Mouse (Mus musculus) kidney, embryonic 14.5 days (tissue): ENCODE data around the gene Prtn3. TPM values are rescaled to one million over a fixed set of nuclear protein-coding genes. Genes with fewer than 3 reads are reported as not detected.

ENCODE experiments used
- ATAC-seq: fragments of 200-750 bp; cut with Nextera tagmentation; 2 replicates; pipeline ENCODE4 v1.8.0; 2017; ENCODE audit warnings: moderate number of reproducible peaks, mild to moderate bottlenecking, moderate TSS enrichment, moderate library complexity; ENCODE audit not compliant: low FRiP score, low TSS enrichment
- H3K27ac ChIP-seq: fragments of 300-500 bp; sonication (generic); 2 replicates; pipeline ENCODE4 v1.5.1; 2014; ENCODE audit warnings: low read depth, mild to moderate bottlenecking, low read length, moderate library complexity, mixed read lengths
- H3K27me3 ChIP-seq: fragments of 300-500 bp; sonication (generic); 2 replicates; pipeline ENCODE4 v1.6.1; 2014; ENCODE audit warnings: mild to moderate bottlenecking, low read length; ENCODE audit not compliant: control insufficient read depth, insufficient read depth
- H3K36me3 ChIP-seq: fragments of 300-500 bp; sonication (generic); 2 replicates; pipeline ENCODE4 v1.6.1; 2014; ENCODE audit warnings: low read length, mixed read lengths; ENCODE audit not compliant: control insufficient read depth, insufficient read depth
- H3K4me1 ChIP-seq: fragments of 300-500 bp; sonication (generic); 2 replicates; pipeline ENCODE4 v1.6.1; 2014; ENCODE audit warnings: low read length, mixed read lengths; ENCODE audit not compliant: control insufficient read depth, insufficient read depth
- H3K4me2 ChIP-seq: fragments of 300-500 bp; sonication (generic); replicated peaks from 2 replicates; pipeline ENCODE4 v1.6.1; 2014; ENCODE audit warnings: low read depth, mild to moderate bottlenecking, low read length
- H3K4me3 ChIP-seq: fragments of 300-500 bp; sonication (generic); 2 replicates; pipeline ENCODE4 v1.5.1; 2014; ENCODE audit warnings: mild to moderate bottlenecking, low read length
- H3K9ac ChIP-seq: fragments of 300-500 bp; sonication (generic); 2 replicates; pipeline ENCODE4 v1.6.1; 2014; ENCODE audit warnings: low read depth, mild to moderate bottlenecking, low read length, moderate library complexity
- H3K9me3 ChIP-seq: fragments of 300-500 bp; sonication (generic); 2 replicates; pipeline ENCODE4 v1.6.1; 2016; ENCODE audit warnings: low read length; ENCODE audit not compliant: control insufficient read depth
- WGBS: fragments of 180-500 bp; shearing (Covaris S2); extraction: QIAGEN DNeasy Blood & Tissue Kit; methylation state at CpG from one replicate; pipeline ENCODE4 v1.1.7; 2014; 5-methylcytosine and 5-hydroxymethylcytosine counted together
- polyA plus RNA-seq: library from polyadenylated mRNA; unstranded; fragments of >200 nt; fragmentation: Nextera tagmentation; extraction: Ambion mirVana; gene quantifications from 2 replicates; pipeline ENCODE4 v1.2.1, GENCODE M21; 2014

Prtn3 gene
- polyA plus RNA-seq, 1 experiment from 2014 or later, result 9.6 TPM

GRCm38 (mm10) chr10:79916808-79917531 is 42.7 kb downstream of the Prtn3 start, which contains the start of gene Kiss1r:
Gene Kiss1r (plus strand): TSS chr10:79916971.
- H3K9ac ChIP-seq, result peak within 1 kb of the TSS; percentile 85
- peaks cover 45% of the 10 kb centered on the region for H3K27me3 ChIP-seq
- H3K4me1 ChIP-seq, result peaks cover 28% of the 10 kb centered on the region
- H3K4me2 ChIP-seq, result peak within 1 kb of the TSS; percentile 62
- peak within 1 kb of the TSS; percentile 53 for H3K4me3 ChIP-seq
- H3K27ac ChIP-seq, result peak within 1 kb of the TSS; percentile 26; the same call in 1 of the 2 replicates
- H3K36me3 ChIP-seq, result peaks cover 8% of the 10 kb centered on the region; the same call in 1 of the 2 replicates
- ATAC-seq, result peak; percentile 77
- H3K9me3 ChIP-seq, result no peaks in the 10 kb centered on the region
- 2% methylated on average over 42 of the region's 42 CpGs for WGBS

- H3K27me3 ChIP-seq, result peaks cover 51% of the 10 kb centered on the region
- H3K9ac ChIP-seq, result no peak overlapping the region
- no peak overlapping the region for H3K27ac ChIP-seq
- no peak for ATAC-seq
- peak overlapping the region; percentile 62 for H3K4me2 ChIP-seq
- H3K36me3 ChIP-seq, result peaks cover 4% of the 10 kb centered on the region; the same call in 1 of the 2 replicates
- H3K4me3 ChIP-seq, result peak overlapping the region; percentile 53; the same call in 1 of the 2 replicates
- 73% methylated on average over 5 of the region's 5 CpGs for WGBS
- H3K4me1 ChIP-seq, result peaks cover 28% of the 10 kb centered on the region
- no peaks in the 10 kb centered on the region for H3K9me3 ChIP-seq
Measured at GRCm38 (mm10) chr10:79917532-79918100, 43.3 kb downstream of the Prtn3 start.

GRCm38 (mm10) chr10:79918231-79919078 is 44.2 kb downstream of the Prtn3 start:
- 0 out of 2 replicates have a peak overlapping the region, but pooled peaks have one; percentile 40 for H3K9ac ChIP-seq
- peaks cover 58% of the 10 kb centered on the region for H3K27me3 ChIP-seq
- no peaks in the 10 kb centered on the region for H3K9me3 ChIP-seq
- H3K4me3 ChIP-seq, result peak overlapping the region; percentile 12; the same call in 1 of the 2 replicates
- ATAC-seq, result no peak
- 6% methylated on average over 35 of the region's 35 CpGs for WGBS
- H3K4me2 ChIP-seq, result peak overlapping the region; percentile 32
- peaks cover 28% of the 10 kb centered on the region for H3K4me1 ChIP-seq
- H3K36me3 ChIP-seq, result no peaks in the 10 kb centered on the region
- no peak overlapping the region for H3K27ac ChIP-seq

GRCm38 (mm10) chr10:79919251-79919849 is 45.1 kb downstream of the Prtn3 start:
- ATAC-seq, result no peak
- peaks cover 24% of the 10 kb centered on the region for H3K4me1 ChIP-seq
- no peaks in the 10 kb centered on the region for H3K36me3 ChIP-seq
- no peaks in the 10 kb centered on the region for H3K9me3 ChIP-seq
- H3K27ac ChIP-seq, result no peak overlapping the region
- no peak overlapping the region for H3K9ac ChIP-seq
- H3K4me3 ChIP-seq, result peak overlapping the region; percentile 21
- WGBS, result 4% methylated on average over 21 of the region's 21 CpGs
- H3K4me2 ChIP-seq, result peak overlapping the region; percentile 32
- H3K27me3 ChIP-seq, result peaks cover 58% of the 10 kb centered on the region

GRCm38 (mm10) chr10:79920056-79920890 is 46.0 kb downstream of the Prtn3 start:
- no peaks in the 10 kb centered on the region for H3K36me3 ChIP-seq
- peak overlapping the region; percentile 46; the same call in 1 of the 2 replicates for H3K4me2 ChIP-seq
- no peak overlapping the region for H3K27ac ChIP-seq
- peak overlapping the region; percentile 20 for H3K4me3 ChIP-seq
- peak; percentile 14; the same call in 1 of the 2 replicates for ATAC-seq
- peaks cover 22% of the 10 kb centered on the region for H3K4me1 ChIP-seq
- H3K27me3 ChIP-seq, result peaks cover 58% of the 10 kb centered on the region
- H3K9ac ChIP-seq, result no peak overlapping the region
- no peaks in the 10 kb centered on the region for H3K9me3 ChIP-seq
- WGBS, result 18% methylated on average over 26 of the region's 26 CpGs

- 6% methylated on average over 41 of the region's 41 CpGs for WGBS
- Histone ChIP-seq H3K36me3 (no peaks in the 10 kb centered on the region), H3K4me1 (peaks cover 24% of the 10 kb centered on the region), H3K27me3 (peaks cover 58% of the 10 kb centered on the region), H3K9ac (peak within 1 kb of the TSS; percentile 40), H3K9me3 (no peaks in the 10 kb centered on the region), H3K4me3 (peak within 1 kb of the TSS; percentile 20), H3K4me2 (peak within 1 kb of the TSS; percentile 46), H3K27ac (no peak within 1 kb of the TSS)
- no peak for ATAC-seq
Measured at GRCm38 (mm10) chr10:79920958-79921535, 46.8 kb downstream of the Prtn3 start, which contains the start of gene R3hdm4. Gene R3hdm4 (minus strand): TSS chr10:79921208.

GRCm38 (mm10) chr10:79921572-79921971 is 47.3 kb downstream of the Prtn3 start:
- H3K4me1 ChIP-seq, result peaks cover 27% of the 10 kb centered on the region
- peak overlapping the region; percentile 46 for H3K4me2 ChIP-seq
- ATAC-seq, result no peak
- WGBS, result 1% methylated on average over 34 of the region's 34 CpGs
- peak overlapping the region; percentile 40 for H3K9ac ChIP-seq
- H3K27me3 ChIP-seq, result peaks cover 58% of the 10 kb centered on the region
- peak overlapping the region; percentile 20 for H3K4me3 ChIP-seq
- H3K9me3 ChIP-seq, result no peaks in the 10 kb centered on the region
- H3K27ac ChIP-seq, result no peak overlapping the region
- no peaks in the 10 kb centered on the region for H3K36me3 ChIP-seq
